Mouse (Mus musculus) Patski (cell line): ENCODE results near the gene Onecut1. TPM values are rescaled to one million over a fixed set of nuclear protein-coding genes. Genes with fewer than 3 reads are reported as not detected.
A peak's percentile ranks its signal among the peaks of the same experiment; 100 is the strongest.

Experiments used
- ATAC-seq: fragments of 100-300 bp; one replicate; pipeline ENCODE4 v1.8.0; 2021
- CTCF ChIA-PET: fragments of 350-600 bp; sonication (Branson Sonifier 250); formaldehyde crosslinking; loops from one replicate; lab custom pipeline; 2022; ENCODE audit warnings: inconsistent platforms; lab: Charles Lee
- POLR2A ChIA-PET: fragments of 350-600 bp; sonication (Branson Sonifier 250); formaldehyde crosslinking; loops from one replicate; lab custom pipeline; 2022; ENCODE audit warnings: antibody characterized with exemption, inconsistent platforms; lab: Charles Lee
- DNase-seq: peaks from one replicate; pipeline ENCODE4 v3.0.0-alpha.2; 2011; ENCODE audit warnings: low read depth, low spot score
- H3K27me3 ChIP-seq: fragments of 371-371 bp; one replicate; pipeline ENCODE4 v1.5.1; 2021
- CTCF ChIP-seq: fragments of 100-300 bp; IDR thresholded peaks from one replicate; pipeline ENCODE4 v1.5.1; 2021
- in situ Hi-C: fragments of 300-500 bp; cut with MboI; formaldehyde crosslinking; loops from 3 replicates; pipeline ENCODE4 v1.11.1; 2018; ENCODE audit warnings: low pct_unique_long_range_greater_than_20kb, mixed read lengths
- polyA plus RNA-seq: library from polyadenylated mRNA; unstranded; gene quantifications from one replicate; pipeline ENCODE4 v1.2.3, GENCODE M21; 2021

Gene Onecut1
- polyA plus RNA-seq, 1 experiment from 2014 or later = not detected

DNA sequence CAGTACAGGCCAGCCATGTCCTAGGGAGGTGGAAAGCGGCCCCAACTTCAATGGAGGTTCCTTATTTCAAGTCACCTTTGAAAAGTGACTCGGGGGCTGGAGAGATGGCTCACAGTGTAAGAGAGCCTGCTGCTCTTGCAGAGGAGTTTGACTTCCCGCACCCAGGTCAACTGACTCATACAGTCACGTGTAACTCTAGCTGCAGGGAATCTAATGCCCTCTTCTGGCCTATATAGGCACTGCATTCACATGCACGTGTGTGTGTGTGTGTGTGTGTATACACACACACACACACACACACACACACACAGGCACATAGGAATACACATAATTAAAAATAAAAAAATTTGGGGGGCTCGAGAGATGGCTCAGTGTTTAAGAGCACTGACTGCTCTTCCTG is 14.6 kb downstream of the Onecut1 start:
- TF ChIP-seq CTCF = no peak

DNA sequence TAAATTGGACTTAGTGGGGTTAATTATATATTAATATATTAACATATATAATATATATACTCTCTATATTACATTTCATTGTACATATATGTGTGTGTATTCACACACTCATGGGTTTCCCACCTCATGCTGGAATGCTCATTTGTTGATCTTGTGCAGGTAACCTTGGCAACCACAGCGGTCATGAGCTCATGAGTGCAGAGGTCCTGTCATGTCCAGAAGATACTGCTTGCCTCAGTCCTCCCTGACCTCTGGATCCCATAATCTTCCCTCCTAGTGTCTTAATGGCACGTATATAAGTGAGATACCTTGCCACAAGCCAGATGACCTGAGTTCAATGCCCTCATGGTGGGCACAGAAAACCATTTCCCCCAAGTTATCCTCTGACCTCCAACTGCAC is 16.0 kb downstream of the Onecut1 start:
- no peak for DNase-seq
- no peak for ATAC-seq
- peaks cover 25% of the 10 kb centered on the region for H3K27me3 ChIP-seq
- in situ Hi-C loops = loop anchor here (10.0 kb wide), 1 partner anchor 733 kb away; no protein-coding TSS in a partner anchor
- ChIA-PET CTCF (interaction anchor here (0.6 kb wide), 1 partner anchor 27 kb away, joined by 3 read pairs; no protein-coding TSS in a partner anchor), POLR2A (no interaction called here)
- no peak for TF ChIP-seq CTCF

More for the DNA sequence above, 14.6 kb downstream of the Onecut1 start:
- DNase-seq (no peak), ATAC-seq (no peak)
- peaks cover 29% of the 10 kb centered on the region for H3K27me3 ChIP-seq
- in situ Hi-C loops = loop anchor here (10.0 kb wide), 1 partner anchor 732 kb away; no protein-coding TSS in a partner anchor
- POLR2A ChIA-PET = no interaction called here
- CTCF ChIA-PET = no interaction called here

DNA sequence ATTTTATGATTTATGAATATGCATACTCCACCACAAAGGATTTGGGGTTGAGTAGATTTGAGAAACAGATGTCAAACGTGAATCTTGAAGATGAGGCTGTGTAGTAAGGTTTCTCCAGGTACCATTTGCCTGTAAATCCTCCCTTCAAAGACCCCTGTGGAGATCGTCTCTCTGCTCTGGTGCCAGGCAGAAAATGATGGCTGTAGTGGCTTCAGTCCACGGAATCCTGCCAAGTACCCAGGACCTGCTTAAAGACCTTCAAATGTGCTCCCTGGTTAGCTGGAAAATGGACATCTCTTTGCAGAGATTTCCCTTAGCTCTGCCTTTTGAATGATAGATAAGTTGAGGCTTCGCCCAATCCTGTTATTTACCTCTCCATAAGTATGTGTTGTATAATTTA is 26.1 kb downstream of the Onecut1 start:
- no peak for TF ChIP-seq CTCF
- ChIA-PET POLR2A (no interaction called here), CTCF (no interaction called here)
- H3K27me3 ChIP-seq = peaks cover 27% of the 10 kb centered on the region
- in situ Hi-C loops = no loop called here
- ATAC-seq (no peak), DNase-seq (no peak)

DNA sequence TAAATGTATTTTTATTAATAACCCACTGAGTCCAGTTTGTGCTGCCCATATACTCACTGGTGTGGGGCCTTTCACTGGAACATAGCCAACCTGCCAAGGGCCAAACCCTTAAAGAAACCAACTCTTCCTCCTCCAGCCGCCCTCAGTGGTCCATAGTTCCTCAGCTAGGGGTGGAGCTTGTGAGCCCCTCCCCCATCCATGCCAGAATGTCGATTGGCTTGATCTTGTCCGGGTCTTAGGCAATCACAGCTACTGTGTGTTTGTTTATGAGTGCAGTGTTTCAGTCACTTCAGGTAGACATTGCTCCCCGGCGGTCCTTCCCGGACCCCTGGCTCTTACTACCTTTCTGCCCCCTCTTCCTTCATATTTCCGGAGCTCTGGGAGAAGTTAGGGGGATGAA is 35.0 kb downstream of the Onecut1 start:
- in situ Hi-C loops = no loop called here
- ChIA-PET CTCF (no interaction called here), POLR2A (no interaction called here)
- no peak for ATAC-seq
- TF ChIP-seq CTCF = no peak
- no peak for DNase-seq
- H3K27me3 ChIP-seq = peaks cover 29% of the 10 kb centered on the region

DNA sequence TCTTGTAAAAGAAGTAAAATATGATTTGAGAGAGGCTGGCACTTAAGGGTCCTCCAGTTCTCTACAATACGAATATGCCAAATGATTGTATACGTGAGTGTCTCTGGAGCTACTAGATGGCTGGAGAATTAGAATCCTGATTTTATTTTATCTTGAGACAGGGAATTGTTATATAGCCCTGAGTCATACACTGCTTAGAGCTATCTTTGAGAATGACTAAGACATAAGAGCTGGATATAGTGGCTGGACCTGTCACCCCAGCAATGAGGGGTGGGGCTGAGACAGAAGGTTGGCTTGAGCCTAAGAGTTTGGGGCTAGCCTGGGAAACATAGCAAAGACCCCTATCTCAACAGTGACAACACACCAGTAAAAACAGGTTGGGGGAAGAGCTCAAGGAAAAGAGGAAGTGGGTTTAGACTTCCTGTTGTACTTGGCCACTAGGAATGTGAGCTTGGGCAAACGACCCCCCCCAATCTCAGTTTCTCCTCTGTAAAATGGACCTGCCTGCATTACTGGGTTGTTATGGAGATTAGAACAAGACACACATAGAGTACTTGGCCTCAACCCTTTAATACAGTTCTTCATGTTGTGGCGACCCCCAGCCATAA is 35.8 kb downstream of the Onecut1 start:
- no peak for TF ChIP-seq CTCF
- peaks cover 24% of the 10 kb centered on the region for H3K27me3 ChIP-seq
- ATAC-seq = no peak
- ChIA-PET POLR2A (no interaction called here), CTCF (no interaction called here)
- DNase-seq = no peak
- in situ Hi-C loops = no loop called here

DNA sequence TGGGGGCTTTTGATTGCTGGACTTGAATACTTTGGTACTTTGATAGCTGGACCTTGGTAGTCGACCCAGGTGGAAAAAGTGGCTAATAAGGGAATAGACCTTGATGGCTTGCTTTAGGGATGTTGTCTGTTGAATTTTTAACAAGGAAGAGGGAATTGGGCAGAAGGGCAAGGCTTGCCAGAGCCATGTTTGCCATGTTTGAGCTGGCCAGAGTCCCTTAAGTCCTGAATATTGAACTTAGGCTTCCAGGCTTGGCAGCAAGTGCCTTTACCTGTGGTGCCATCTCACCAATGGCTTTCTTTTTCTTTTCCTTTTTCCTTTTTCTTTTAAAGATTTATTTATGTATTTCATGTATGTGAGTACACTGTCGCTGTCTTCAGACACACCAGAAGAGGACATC is 38.4 kb downstream of the Onecut1 start:
- ChIA-PET CTCF (no interaction called here), POLR2A (no interaction called here)
- DNase-seq (no peak), ATAC-seq (no peak)
- peaks cover 9% of the 10 kb centered on the region for H3K27me3 ChIP-seq
- in situ Hi-C loops = loop anchor here (10.0 kb wide), 1 partner anchor 385 kb away; no protein-coding TSS in a partner anchor
- TF ChIP-seq CTCF = no peak

DNA sequence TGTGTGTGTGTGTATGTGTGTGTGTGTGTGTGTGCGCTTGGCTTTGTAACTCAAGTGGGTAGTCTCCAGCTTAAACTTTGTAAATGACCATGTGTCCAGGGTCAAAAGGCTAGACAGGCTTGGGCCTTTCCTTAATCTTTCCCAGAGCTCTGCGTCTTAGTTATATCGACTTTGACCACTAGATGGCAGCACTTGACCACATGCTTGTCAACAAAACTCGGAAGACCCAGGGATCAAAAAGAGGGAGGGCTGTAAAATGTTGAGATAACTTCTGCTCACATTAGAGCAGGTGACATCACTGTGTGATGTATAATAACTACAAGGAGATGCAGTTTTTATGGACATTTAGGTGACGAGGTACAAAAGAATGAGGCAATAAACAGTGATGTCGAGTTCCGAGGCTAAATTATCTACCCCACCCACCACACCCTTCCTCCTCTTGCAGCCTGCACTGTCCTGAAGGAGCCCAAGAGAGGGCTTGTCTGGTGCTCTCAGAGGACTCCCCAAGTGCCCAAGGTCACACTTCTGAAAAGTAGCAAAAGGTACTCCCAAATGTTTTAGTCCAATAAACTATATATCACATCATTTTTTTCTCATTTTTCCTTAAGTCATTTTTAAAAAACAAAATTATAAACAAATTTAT is 43.3 kb downstream of the Onecut1 start:
- H3K27me3 ChIP-seq = no peaks in the 10 kb centered on the region
- peak; percentile 52 for ATAC-seq

DNA sequence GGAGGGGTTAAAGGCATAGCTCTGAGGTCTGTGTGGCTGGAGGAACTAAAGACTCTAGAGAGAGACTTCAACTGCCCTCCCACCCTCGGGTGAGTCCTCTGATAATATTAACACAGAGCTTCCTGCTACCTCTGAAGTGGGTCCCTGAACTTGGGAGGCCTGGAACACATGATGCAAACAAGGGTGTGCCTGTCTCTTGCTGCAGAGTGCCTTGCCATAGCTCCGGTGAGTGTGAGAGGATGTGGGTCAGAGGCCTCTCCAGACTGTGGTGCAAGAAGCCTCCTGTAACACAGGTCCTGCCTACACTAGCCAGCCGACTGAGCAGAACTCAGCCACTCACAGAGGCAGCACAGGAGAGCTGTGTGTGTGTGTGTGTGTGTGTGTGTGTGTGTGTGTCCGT is 45.2 kb downstream of the Onecut1 start:
- in situ Hi-C loops = loop anchor here (5.0 to 10.0 kb wide), 3 partner anchors 45 to 378 kb away; partner anchors contain the start of gene Fam214a
- no peaks in the 10 kb centered on the region for H3K27me3 ChIP-seq
- TF ChIP-seq CTCF = no peak
- ATAC-seq (no peak), DNase-seq (no peak)
- ChIA-PET CTCF (interaction anchor here (0.9 to 1.3 kb wide), 2 partner anchors 45 to 136 kb away, joined by 3 read pairs; no protein-coding TSS in a partner anchor), POLR2A (interaction anchor here (0.6 kb wide), 1 partner anchor 47 kb away, joined by 3 read pairs; no protein-coding TSS in a partner anchor)

More for the DNA sequence above, 43.3 kb downstream of the Onecut1 start:
- no peak for DNase-seq
- ChIA-PET POLR2A (interaction anchor here (0.6 to 0.7 kb wide), 2 partner anchors 284 to 419 kb away, joined by 3 to 4 read pairs; no protein-coding TSS in a partner anchor), CTCF (interaction anchor here (0.6 to 1.3 kb wide), 9 partner anchors 10 to 378 kb away, joined by 3 to 4 read pairs (median 3); no protein-coding TSS in a partner anchor)
- peak; percentile 74 for TF ChIP-seq CTCF
- in situ Hi-C loops = loop anchor here (5.0 to 10.0 kb wide), 3 partner anchors 47 to 380 kb away; partner anchors contain the start of gene Fam214a

DNA sequence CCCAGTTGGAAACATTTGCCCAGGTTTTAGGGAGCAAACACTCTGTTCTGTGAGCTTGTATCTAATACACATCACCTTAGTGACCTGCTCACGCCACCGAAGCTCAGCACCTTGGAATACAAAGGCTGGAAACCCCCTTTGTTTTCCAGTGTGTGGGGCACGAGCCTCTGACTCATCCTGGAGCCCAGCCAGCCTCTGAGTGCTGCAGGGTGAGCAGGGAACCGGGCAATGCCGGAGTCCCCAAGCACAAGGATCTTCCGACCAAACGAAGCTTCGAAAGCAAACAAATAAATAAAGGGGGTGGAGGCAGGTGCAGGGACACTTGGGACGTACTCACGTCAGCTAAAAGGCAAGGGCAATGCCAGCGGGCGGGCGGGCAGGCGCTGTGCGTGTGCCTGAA is 47.5 kb downstream of the Onecut1 start:
- in situ Hi-C loops = loop anchor here (5.0 to 10.0 kb wide), 3 partner anchors 43 to 376 kb away; partner anchors contain the start of gene Fam214a
- peak; percentile 76 for DNase-seq
- ChIA-PET POLR2A (interaction anchor here (1.3 to 1.5 kb wide), 2 partner anchors 27 to 42 kb away, joined by 3 to 5 read pairs; no protein-coding TSS in a partner anchor), CTCF (no interaction called here)
- ATAC-seq = peak; percentile 67
- H3K27me3 ChIP-seq = no peaks in the 10 kb centered on the region
- no peak for TF ChIP-seq CTCF

DNA sequence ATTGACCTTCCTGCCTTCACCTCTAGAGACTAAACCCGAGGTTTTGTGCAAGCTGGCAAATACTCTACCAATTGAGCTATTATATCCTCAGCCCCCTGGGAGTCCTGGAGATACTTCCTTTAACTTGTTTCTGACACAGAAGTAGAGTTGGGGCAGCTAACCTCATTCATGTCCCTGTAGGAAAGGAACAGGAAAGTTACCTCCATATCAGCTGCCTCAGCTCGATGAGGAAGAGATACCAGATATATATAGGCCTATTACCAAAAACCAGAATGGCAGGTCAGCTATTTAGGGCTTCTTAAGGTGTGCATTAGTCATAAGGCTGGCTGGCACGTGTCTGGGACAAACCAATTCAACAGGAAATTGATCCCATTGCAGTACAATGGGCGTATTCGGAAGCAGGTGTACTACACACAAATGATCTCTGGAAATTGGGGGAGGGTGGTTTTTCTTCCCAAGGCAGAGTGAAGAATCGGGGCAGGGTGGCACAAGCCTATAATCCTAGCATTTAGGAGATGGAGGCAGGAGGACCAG is 48.6 kb downstream of the Onecut1 start:
- no peak for TF ChIP-seq CTCF
- CTCF ChIA-PET = interaction anchor here (1.9 kb wide), 1 partner anchor 54 kb away, joined by 5 read pairs; no protein-coding TSS in a partner anchor
- H3K27me3 ChIP-seq = no peaks in the 10 kb centered on the region
- in situ Hi-C loops = no loop called here
- DNase-seq (no peak), ATAC-seq (no peak)
- POLR2A ChIA-PET = interaction anchor here (1.3 to 1.5 kb wide), 2 partner anchors 26 to 41 kb away, joined by 3 to 5 read pairs; no protein-coding TSS in a partner anchor
